Mouse (Mus musculus) heart, embryonic 12.5 days (tissue): ENCODE results near the gene Car14. TPM values are rescaled to one million over a fixed set of nuclear protein-coding genes. Genes with fewer than 3 reads are reported as not detected.

ENCODE experiments used
- ATAC-seq: fragments of 200-750 bp; cut with Nextera tagmentation; 2 replicates; pipeline ENCODE4 v1.8.0; 2017; ENCODE audit warnings: moderate TSS enrichment, moderate library complexity; ENCODE audit not compliant: insufficient number of reproducible peaks, low FRiP score
- H3K27ac ChIP-seq: fragments of 300-500 bp; sonication (generic); 2 replicates; pipeline ENCODE4 v1.5.1; 2016; ENCODE audit warnings: mild to moderate bottlenecking, moderate library complexity; ENCODE audit not compliant: poor library complexity, severe bottlenecking
- H3K27me3 ChIP-seq: fragments of 300-500 bp; sonication (generic); replicated peaks from 2 replicates; pipeline ENCODE4 v1.6.1; 2016; ENCODE audit warnings: mild to moderate bottlenecking, moderate library complexity
- H3K36me3 ChIP-seq: fragments of 300-500 bp; sonication (generic); 2 replicates; pipeline ENCODE4 v1.6.1; 2016; ENCODE audit warnings: mild to moderate bottlenecking, moderate library complexity
- H3K4me1 ChIP-seq: fragments of 300-500 bp; sonication (generic); replicated peaks from 2 replicates; pipeline ENCODE4 v1.6.1; 2016; ENCODE audit warnings: mild to moderate bottlenecking
- H3K4me2 ChIP-seq: fragments of 300-500 bp; sonication (generic); 2 replicates; pipeline ENCODE4 v1.6.1; 2016; ENCODE audit warnings: mild to moderate bottlenecking, moderate library complexity
- H3K4me3 ChIP-seq: fragments of 300-500 bp; sonication (generic); 2 replicates; pipeline ENCODE4 v1.5.1; 2016; ENCODE audit warnings: mild to moderate bottlenecking
- H3K9ac ChIP-seq: fragments of 300-500 bp; sonication (generic); 2 replicates; pipeline ENCODE4 v1.6.1; 2016; ENCODE audit warnings: mild to moderate bottlenecking, moderate library complexity
- H3K9me3 ChIP-seq: fragments of 300-500 bp; sonication (generic); replicated peaks from 2 replicates; pipeline ENCODE4 v1.6.1; 2016; ENCODE audit warnings: mild to moderate bottlenecking, moderate library complexity
- WGBS: fragments of 180-500 bp; shearing (Covaris S2); methylation state at CpG from one replicate; pipeline ENCODE4 v1.1.7; 2016; 5-methylcytosine and 5-hydroxymethylcytosine counted together
- polyA plus RNA-seq: library from polyadenylated mRNA; unstranded; fragments of >200 nt; fragmentation: Nextera tagmentation; extraction: Ambion mirVana; gene quantifications from 2 replicates; pipeline ENCODE4 v1.2.1, GENCODE M21; 2016

Car14 gene
- polyA plus RNA-seq, 1 experiment from 2014 or later = 24.7 TPM

DNA sequence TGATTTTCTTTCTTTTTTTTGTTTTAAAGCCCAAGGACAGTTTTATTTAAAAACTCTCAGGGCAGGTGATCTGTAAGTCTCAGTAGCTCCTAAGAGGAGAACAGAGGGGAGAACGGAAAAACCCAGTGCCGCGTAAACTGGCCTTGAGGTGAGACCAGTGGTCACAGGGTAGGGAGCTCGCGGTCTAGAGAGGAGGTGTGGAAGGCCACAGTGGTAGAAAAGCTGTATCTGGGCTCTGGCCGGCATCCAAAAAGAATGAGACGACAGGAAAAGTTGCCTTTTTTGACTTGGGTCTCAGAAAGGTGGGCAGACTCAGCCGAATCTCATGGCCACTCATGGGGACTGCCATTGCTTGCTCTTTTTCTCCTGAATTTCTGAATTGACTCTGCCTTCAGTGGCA lies 33.7 kb upstream of the Car14 start:
- ATAC-seq = no peak
- H3K4me1 ChIP-seq = no peaks in the 10 kb centered on the region

GRCm38 (mm10) chr3:95934448-95934847 lies 30.0 kb upstream of the Car14 start:
- Histone ChIP-seq H3K4me3 (no peak overlapping the region), H3K9ac (no peak overlapping the region), H3K4me1 (peaks cover 19% of the 10 kb centered on the region), H3K27ac (no peak overlapping the region), H3K36me3 (peaks cover 58% of the 10 kb centered on the region), H3K9me3 (no peaks in the 10 kb centered on the region), H3K27me3 (no peaks in the 10 kb centered on the region), H3K4me2 (no peak overlapping the region)
- 82% methylated on average over 1 of the region's 1 CpGs for WGBS
- ATAC-seq = no peak

More for the DNA sequence above, 33.7 kb upstream of the Car14 start:
- Histone ChIP-seq H3K36me3 (peaks cover 93% of the 10 kb centered on the region), H3K9me3 (no peaks in the 10 kb centered on the region), H3K27me3 (no peaks in the 10 kb centered on the region), H3K4me2 (no peak overlapping the region), H3K9ac (no peak overlapping the region), H3K4me3 (no peak overlapping the region), H3K27ac (no peak overlapping the region)
- WGBS = 94% methylated on average over 8 of the region's 8 CpGs

DNA sequence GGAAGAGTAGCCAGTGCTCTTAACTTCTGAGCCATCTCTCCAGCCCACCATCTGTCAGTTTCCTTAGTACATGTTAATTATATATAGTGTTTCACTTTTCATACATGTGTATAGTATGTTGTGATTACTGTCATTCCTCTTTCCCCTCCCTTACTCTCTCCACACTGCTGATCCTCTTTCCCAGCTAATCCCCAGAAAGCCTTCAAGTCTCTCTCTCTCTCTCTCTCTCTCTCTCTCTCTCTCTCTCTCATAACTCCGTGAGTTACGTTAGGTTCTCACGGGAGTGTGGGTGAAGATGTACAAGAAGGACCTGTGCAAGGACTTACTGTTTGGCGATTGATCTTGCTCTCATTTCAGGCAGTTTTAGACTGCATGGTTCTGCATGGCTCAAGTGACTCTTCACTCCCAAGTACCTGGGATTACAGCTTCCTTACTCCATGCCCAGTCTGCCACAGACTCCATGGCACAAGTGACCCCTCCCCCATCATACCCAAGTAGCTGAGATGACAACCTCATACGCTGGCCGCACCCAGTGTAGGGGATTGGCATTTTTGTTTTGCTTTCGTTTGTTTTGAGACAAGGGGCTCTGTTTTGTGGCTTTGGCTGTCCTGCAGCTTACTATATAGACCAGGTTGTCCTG lies 28.7 kb upstream of the Car14 start:
- 92% methylated on average over 7 of the region's 7 CpGs for WGBS
- H3K27ac ChIP-seq = no peak overlapping the region
- H3K4me2 ChIP-seq = no peak overlapping the region
- no peak for ATAC-seq
- no peaks in the 10 kb centered on the region for H3K9me3 ChIP-seq
- peaks cover 21% of the 10 kb centered on the region for H3K4me1 ChIP-seq
- no peaks in the 10 kb centered on the region for H3K27me3 ChIP-seq
- H3K9ac ChIP-seq = no peak overlapping the region
- H3K4me3 ChIP-seq = no peak overlapping the region
- H3K36me3 ChIP-seq = peaks cover 45% of the 10 kb centered on the region

GRCm38 (mm10) chr3:95932566-95932965 lies 28.1 kb upstream of the Car14 start:
- Histone ChIP-seq H3K9ac (no peak overlapping the region), H3K4me2 (no peak overlapping the region), H3K27ac (no peak overlapping the region), H3K9me3 (no peaks in the 10 kb centered on the region), H3K36me3 (peaks cover 39% of the 10 kb centered on the region), H3K27me3 (no peaks in the 10 kb centered on the region), H3K4me3 (no peak overlapping the region), H3K4me1 (peaks cover 25% of the 10 kb centered on the region)
- WGBS = 90% methylated on average over 7 of the region's 7 CpGs
- no peak for ATAC-seq

- no peak overlapping the region for H3K4me3 ChIP-seq
- peaks cover 25% of the 10 kb centered on the region for H3K4me1 ChIP-seq
- no peak overlapping the region for H3K4me2 ChIP-seq
- no peaks in the 10 kb centered on the region for H3K9me3 ChIP-seq
- no peak overlapping the region for H3K27ac ChIP-seq
- peaks cover 35% of the 10 kb centered on the region for H3K36me3 ChIP-seq
- H3K9ac ChIP-seq = no peak overlapping the region
- no peak for ATAC-seq
- WGBS = 74% methylated on average over 1 of the region's 1 CpGs
- no peaks in the 10 kb centered on the region for H3K27me3 ChIP-seq
Observed at GRCm38 (mm10) chr3:95932157-95932556, 27.7 kb upstream of the Car14 start.

- H3K36me3 ChIP-seq = peaks cover 28% of the 10 kb centered on the region
- WGBS = 90% methylated on average over 1 of the region's 1 CpGs
- peak overlapping the region; percentile 88 for H3K4me3 ChIP-seq
- H3K4me2 ChIP-seq = no peak overlapping the region
- peaks cover 25% of the 10 kb centered on the region for H3K4me1 ChIP-seq
- H3K27ac ChIP-seq = no peak overlapping the region
- no peak overlapping the region for H3K9ac ChIP-seq
- ATAC-seq = no peak
- H3K9me3 ChIP-seq = no peaks in the 10 kb centered on the region
- H3K27me3 ChIP-seq = no peaks in the 10 kb centered on the region
Observed at GRCm38 (mm10) chr3:95931471-95931870, 27.0 kb upstream of the Car14 start.

DNA sequence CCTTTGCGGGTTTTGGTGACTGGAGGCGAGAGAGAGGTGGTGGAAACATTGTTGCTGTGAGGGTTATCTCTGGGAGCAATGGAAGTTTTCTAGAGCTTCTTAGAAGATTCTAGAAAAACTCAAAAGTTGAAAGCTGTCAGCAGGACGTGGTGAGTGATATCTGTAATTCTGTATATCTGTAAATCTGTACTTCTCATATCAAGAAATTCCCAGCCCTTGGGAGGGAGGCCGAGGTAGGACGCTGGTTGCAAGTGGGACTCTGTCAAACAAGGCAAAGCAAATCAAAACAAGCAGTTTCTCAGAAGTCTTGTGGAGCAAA lies 25.9 kb upstream of the Car14 start:
- no peak for ATAC-seq
- H3K4me1 ChIP-seq = peaks cover 25% of the 10 kb centered on the region
- H3K4me2 ChIP-seq = peak overlapping the region; percentile 76
- no peaks in the 10 kb centered on the region for H3K27me3 ChIP-seq
- no peaks in the 10 kb centered on the region for H3K9me3 ChIP-seq
- 2% methylated on average over 5 of the region's 5 CpGs for WGBS
- H3K4me3 ChIP-seq = peak overlapping the region; percentile 88
- H3K27ac ChIP-seq = peak overlapping the region; percentile 88
- peak overlapping the region; percentile 97 for H3K9ac ChIP-seq
- H3K36me3 ChIP-seq = peaks cover 24% of the 10 kb centered on the region

DNA sequence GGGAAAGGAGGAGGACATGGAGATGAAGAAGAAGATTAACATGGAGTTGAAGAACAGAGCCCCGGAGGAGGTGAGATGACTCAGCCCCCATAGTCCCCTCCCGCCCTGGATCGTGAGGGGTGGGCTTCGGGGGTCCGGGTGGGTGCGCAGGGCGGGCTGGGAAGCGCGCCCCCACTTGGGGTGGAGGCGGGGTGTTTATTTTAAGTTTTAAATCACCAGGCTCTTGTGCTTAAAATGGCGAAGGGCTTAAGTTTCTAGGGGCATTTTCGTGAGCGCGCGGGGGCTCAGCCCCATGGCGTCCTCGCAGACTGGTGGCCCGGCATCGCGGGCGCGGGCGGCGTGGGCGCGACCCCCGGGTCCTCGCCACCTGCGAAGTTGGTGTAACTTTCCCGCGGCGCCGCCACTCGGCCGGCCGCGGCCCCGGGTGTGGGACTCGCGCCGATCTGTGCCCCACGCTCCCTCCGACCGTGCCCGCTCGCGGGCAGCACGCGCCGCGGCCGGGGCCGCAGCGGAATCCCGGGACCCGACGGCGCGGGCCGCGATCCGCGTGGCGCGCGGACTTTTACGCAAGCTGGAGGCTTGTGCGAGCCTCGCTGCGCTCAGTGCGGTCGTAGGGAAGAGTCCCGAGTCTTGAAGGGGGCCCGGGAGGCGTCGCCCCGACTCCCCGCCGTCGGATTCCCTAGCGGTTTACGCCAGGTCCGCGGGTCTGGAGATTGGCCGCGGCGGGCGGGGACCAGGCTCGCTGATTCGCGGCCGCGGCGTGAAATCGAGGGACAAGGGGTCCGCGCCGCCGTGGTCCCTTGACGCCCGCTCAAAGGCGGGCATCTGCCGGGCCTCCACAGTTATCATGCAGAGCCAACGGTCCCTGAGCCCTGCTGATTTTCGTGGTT lies 25.3 kb upstream of the Car14 start:
- Histone ChIP-seq H3K4me3 (peak overlapping the region; percentile 88), H3K36me3 (peaks cover 18% of the 10 kb centered on the region), H3K9me3 (no peaks in the 10 kb centered on the region), H3K9ac (peak overlapping the region; percentile 97), H3K27me3 (no peaks in the 10 kb centered on the region), H3K4me2 (peak overlapping the region; percentile 76), H3K27ac (peak overlapping the region; percentile 88), H3K4me1 (peaks cover 25% of the 10 kb centered on the region)
- ATAC-seq = 0 out of 2 replicates have a peak, but pooled peaks have one; percentile 15
- under 1% methylated on average over 105 of the region's 105 CpGs for WGBS

GRCm38 (mm10) chr3:95928658-95929503 lies 24.4 kb upstream of the Car14 start, which contains the start of gene Anp32e:
Anp32e (plus strand) TSS chr3:95929246.
- peak within 1 kb of the TSS; percentile 88 for H3K27ac ChIP-seq
- WGBS = under 1% methylated on average over 49 of the region's 49 CpGs

DNA sequence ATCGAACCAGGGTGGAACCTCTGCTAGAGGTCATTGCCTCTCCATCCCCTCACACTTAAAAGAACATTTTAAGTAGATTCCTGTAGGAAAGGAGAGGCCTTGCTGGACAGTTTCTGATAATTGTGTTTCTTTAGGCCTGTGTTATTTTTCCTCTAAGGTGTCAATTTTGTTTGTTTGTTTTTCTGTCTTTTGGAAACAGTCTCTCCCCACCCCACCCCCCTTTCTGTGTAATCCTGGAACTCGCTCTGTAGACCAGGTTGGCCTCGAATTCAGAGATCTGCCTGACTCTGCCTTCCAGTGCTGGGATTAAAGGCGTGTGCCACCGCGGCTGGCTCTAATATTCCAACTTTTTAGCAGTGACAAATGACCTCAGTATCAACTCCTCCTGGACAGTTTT lies 23.8 kb upstream of the Car14 start:
- Histone ChIP-seq H3K36me3 (peaks cover 2% of the 10 kb centered on the region; the same call in 1 of the 2 replicates), H3K27me3 (no peaks in the 10 kb centered on the region), H3K27ac (peak overlapping the region; percentile 88), H3K9me3 (no peaks in the 10 kb centered on the region), H3K4me1 (peaks cover 25% of the 10 kb centered on the region), H3K4me3 (peak overlapping the region; percentile 88), H3K4me2 (peak overlapping the region; percentile 75), H3K9ac (peak overlapping the region; percentile 71)
- 54% methylated on average over 6 of the region's 6 CpGs for WGBS
- ATAC-seq = no peak

More at GRCm38 (mm10) chr3:95928658-95929503, 24.4 kb upstream of the Car14 start, which contains the start of gene Anp32e:
- peak; percentile 100 for ATAC-seq
- Histone ChIP-seq H3K4me2 (peak within 1 kb of the TSS; percentile 76), H3K36me3 (peaks cover 8% of the 10 kb centered on the region), H3K9ac (peak within 1 kb of the TSS; percentile 97), H3K4me1 (peaks cover 25% of the 10 kb centered on the region), H3K27me3 (no peaks in the 10 kb centered on the region), H3K9me3 (no peaks in the 10 kb centered on the region), H3K4me3 (peak within 1 kb of the TSS; percentile 88)

DNA sequence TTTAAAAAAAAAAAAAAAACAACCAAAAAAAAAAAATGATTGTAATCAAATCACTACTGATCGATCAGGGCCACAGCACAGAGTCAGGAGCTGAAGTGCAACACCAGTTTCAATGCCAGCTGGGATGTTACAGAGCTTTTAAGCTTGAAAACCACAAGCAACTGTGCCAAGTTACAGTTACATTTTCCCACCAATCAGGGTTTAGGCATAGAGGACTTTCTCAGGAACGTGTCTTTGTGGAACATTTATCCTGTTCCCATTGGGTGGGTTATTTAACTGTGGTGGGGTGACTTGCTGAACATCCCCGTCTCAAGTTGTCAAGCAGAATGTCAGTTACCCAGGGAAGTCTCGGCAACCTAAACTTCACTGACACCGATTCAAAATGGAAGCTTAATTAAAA lies 20.6 kb upstream of the Car14 start:
- Histone ChIP-seq H3K4me2 (no peak overlapping the region), H3K27me3 (no peaks in the 10 kb centered on the region), H3K9ac (no peak overlapping the region), H3K9me3 (no peaks in the 10 kb centered on the region), H3K4me1 (peaks cover 14% of the 10 kb centered on the region), H3K27ac (no peak overlapping the region), H3K4me3 (no peak overlapping the region), H3K36me3 (no peaks in the 10 kb centered on the region)
- 76% methylated on average over 5 of the region's 5 CpGs for WGBS
- ATAC-seq = no peak
